Mouse (Mus musculus) olfactory bulb, adult 2 months (tissue): ENCODE results near the gene Dlx3.

Experiments
- CTCF ChIP-seq: fragments of 200-500 bp; IDR thresholded peaks from 2 replicates; pipeline ENCODE4 v1.5.1; 2012; ENCODE audit warnings: low read depth, mild to moderate bottlenecking, low read length, moderate library complexity; ENCODE audit not compliant: insufficient read depth
- POLR2A ChIP-seq: fragments of 200-500 bp; IDR thresholded peaks from 2 replicates; pipeline ENCODE4 v1.6.1; 2012; ENCODE audit warnings: mild to moderate bottlenecking, low read depth, low read length, moderate library complexity; ENCODE audit not compliant: insufficient read depth

- no peak for TF ChIP-seq POLR2A
- no peak for TF ChIP-seq CTCF
Observed at GRCm38 (mm10) chr11:95076536-95077111, 43.3 kb upstream of the Dlx3 start, which contains the start of gene Itga3.
